Mouse (Mus musculus) CH12.LX (cell line): ENCODE measurements around the gene Erg28. TPM values are rescaled to one million over a fixed set of nuclear protein-coding genes. Genes with fewer than 3 reads are reported as not detected.

Source experiments
- DNase-seq: peaks from one replicate; pipeline ENCODE4 v3.0.0-alpha.2; 2013; ENCODE audit errors: extremely low read depth
- H3K27ac ChIP-seq: 2 replicates; pipeline ENCODE4 v1.5.1; 2012; ENCODE audit warnings: low read depth, mild to moderate bottlenecking, control low read depth, moderate library complexity; ENCODE audit not compliant: insufficient read depth
- H3K27me3 ChIP-seq: replicated peaks from 2 replicates; pipeline ENCODE3; 2012; ENCODE audit warnings: inconsistent platforms
- H3K36me3 ChIP-seq, 2 experiments: replicated peaks in 1 of 2; 2 replicates each; pipeline versions ENCODE3 to v1.6.1; 2012; ENCODE audit warnings: inconsistent platforms in 1 of 2, low read length in 1 of 2, mild to moderate bottlenecking in 1 of 2, mixed read lengths in 1 of 2, moderate library complexity in 1 of 2; ENCODE audit not compliant: control insufficient read depth in 1 of 2, insufficient read depth in 1 of 2
- H3K4me1 ChIP-seq, 2 experiments: 2 replicates each; pipeline ENCODE4 v1.6.1; 2012; ENCODE audit warnings: inconsistent platforms in 1 of 2, moderate library complexity in 1 of 2; ENCODE audit not compliant: insufficient read depth in 2 of 2, control insufficient read depth in 1 of 2
- H3K4me2 ChIP-seq: 2 replicates; pipeline ENCODE4 v1.6.1; 2012; ENCODE audit warnings: low read depth, mild to moderate bottlenecking, control low read depth; ENCODE audit not compliant: poor library complexity, insufficient read depth, severe bottlenecking
- H3K4me3 ChIP-seq, 3 experiments: fragments of 150-350 bp in 1 of 3; sonication (generic) in 1 of 3; replicated peaks in 1 of 3; 2 replicates each; pipeline versions ENCODE3 to v1.5.1; 2011 to 2012; ENCODE audit warnings: low read depth in 2 of 3, low read length in 2 of 3, mild to moderate bottlenecking in 2 of 3, moderate library complexity in 2 of 3, control low read depth in 1 of 3, improper control_type of control experiment in 1 of 3, inconsistent platforms in 1 of 3, mixed read lengths in 1 of 3; ENCODE audit not compliant: poor library complexity in 1 of 3
- H3K79me2 ChIP-seq: replicated peaks from 2 replicates; pipeline ENCODE4 v1.6.1; 2012; ENCODE audit warnings: mild to moderate bottlenecking, moderate library complexity; ENCODE audit not compliant: control insufficient read depth, poor library complexity, insufficient read depth, severe bottlenecking; ENCODE audit errors: extremely low read depth
- H3K9ac ChIP-seq: 2 replicates; pipeline ENCODE4 v1.6.1; 2012; ENCODE audit warnings: low read depth, mild to moderate bottlenecking, control low read depth, moderate library complexity; ENCODE audit not compliant: insufficient read depth
- H3K9me3 ChIP-seq: replicated peaks from 2 replicates; pipeline ENCODE3; 2012; ENCODE audit warnings: low read length, inconsistent platforms, mixed read lengths
- CHD2 ChIP-seq: IDR thresholded peaks from 2 replicates; pipeline ENCODE4 v1.6.1; 2011; ENCODE audit warnings: low read length, improper control_type of control experiment
- CTCF ChIP-seq, 2 experiments: IDR thresholded peaks in 1 of 2; conservative IDR thresholded peaks in 1 of 2; 2 replicates each; pipeline ENCODE4 v1.5.1; 2011 to 2012; ENCODE audit warnings: low read depth in 2 of 2, low read length in 2 of 2, improper control_type of control experiment in 1 of 2, inconsistent platforms in 1 of 2, mild to moderate bottlenecking in 1 of 2, moderate library complexity in 1 of 2
- ELF1 ChIP-seq: IDR thresholded peaks from 2 replicates; pipeline ENCODE4 v1.6.1; 2014; ENCODE audit warnings: low read depth, mild to moderate bottlenecking, inconsistent platforms, low read length, improper control_type of control experiment
- EP300 ChIP-seq: IDR thresholded peaks from 2 replicates; pipeline ENCODE4 v1.6.1; 2011; ENCODE audit warnings: low read length, improper control_type of control experiment
- ETS1 ChIP-seq: conservative IDR thresholded peaks from 2 replicates; pipeline ENCODE4 v1.6.1; 2012; ENCODE audit warnings: low read depth, mild to moderate bottlenecking, inconsistent platforms, low read length, improper control_type of control experiment, moderate library complexity
- GABPA ChIP-seq: IDR thresholded peaks from 2 replicates; pipeline ENCODE4 v1.6.1; 2012; ENCODE audit warnings: low read depth, low read length, improper control_type of control experiment, inconsistent platforms; ENCODE audit not compliant: insufficient replicate concordance
- HCFC1 ChIP-seq: IDR thresholded peaks from 2 replicates; pipeline ENCODE4 v1.6.1; 2012; ENCODE audit warnings: low read depth, mild to moderate bottlenecking, inconsistent platforms, low read length, improper control_type of control experiment
- IRF4 ChIP-seq: IDR thresholded peaks from 2 replicates; pipeline ENCODE4 v1.6.1; 2014; ENCODE audit warnings: low read depth, mild to moderate bottlenecking, inconsistent platforms, low read length, improper control_type of control experiment
- JUND ChIP-seq: conservative IDR thresholded peaks from 2 replicates; pipeline ENCODE4 v1.6.1; 2011; ENCODE audit warnings: low read depth, low read length, improper control_type of control experiment
- MAFK ChIP-seq: IDR thresholded peaks from 2 replicates; pipeline ENCODE4 v1.6.1; 2011; ENCODE audit warnings: low read length, improper control_type of control experiment; ENCODE audit not compliant: insufficient replicate concordance
- MAX ChIP-seq: IDR thresholded peaks from 2 replicates; pipeline ENCODE4 v1.6.1; 2011; ENCODE audit warnings: low read length, improper control_type of control experiment
- MAZ ChIP-seq: IDR thresholded peaks from 2 replicates; pipeline ENCODE4 v1.6.1; 2012; ENCODE audit warnings: low read depth, mild to moderate bottlenecking, inconsistent platforms, low read length, improper control_type of control experiment, moderate library complexity
- MEF2A ChIP-seq: IDR thresholded peaks from 2 replicates; pipeline ENCODE4 v1.6.1; 2014; ENCODE audit warnings: low read depth, mild to moderate bottlenecking, inconsistent platforms, low read length, improper control_type of control experiment, borderline replicate concordance
- MYC ChIP-seq: IDR thresholded peaks from 2 replicates; pipeline ENCODE4 v1.6.1; 2011; ENCODE audit warnings: low read depth, mild to moderate bottlenecking, improper control_type of control experiment, low read length
- NELFE ChIP-seq: IDR thresholded peaks from 2 replicates; pipeline ENCODE4 v1.6.1; 2011; ENCODE audit warnings: low read depth, low read length, improper control_type of control experiment
- NRF1 ChIP-seq: IDR thresholded peaks from 2 replicates; pipeline ENCODE4 v1.6.1; 2014; ENCODE audit warnings: low read depth, mild to moderate bottlenecking, inconsistent platforms, low read length, improper control_type of control experiment, moderate library complexity
- POLR2A ChIP-seq: IDR thresholded peaks from 2 replicates; pipeline ENCODE4 v1.6.1; 2011; ENCODE audit warnings: low read depth, mild to moderate bottlenecking, improper control_type of control experiment, low read length
- RCOR1 ChIP-seq: conservative IDR thresholded peaks from 2 replicates; pipeline ENCODE4 v1.6.1; 2012; ENCODE audit warnings: low read depth, mild to moderate bottlenecking, inconsistent platforms, low read length, improper control_type of control experiment
- SIN3A ChIP-seq: IDR thresholded peaks from 2 replicates; pipeline ENCODE4 v1.6.1; 2012; ENCODE audit warnings: low read length, improper control_type of control experiment, inconsistent platforms
- SMC3 ChIP-seq: IDR thresholded peaks from 2 replicates; pipeline ENCODE4 v1.6.1; 2011; ENCODE audit warnings: low read depth, low read length, improper control_type of control experiment
- TCF12 ChIP-seq: IDR thresholded peaks from 2 replicates; pipeline ENCODE4 v1.6.1; 2014; ENCODE audit warnings: low read depth, mild to moderate bottlenecking, inconsistent platforms, low read length, improper control_type of control experiment
- UBTF ChIP-seq: IDR thresholded peaks from 2 replicates; pipeline ENCODE4 v1.6.1; 2012; ENCODE audit warnings: low read depth, mild to moderate bottlenecking, inconsistent platforms, low read length, improper control_type of control experiment, moderate library complexity
- USF1 ChIP-seq: IDR thresholded peaks from 2 replicates; pipeline ENCODE4 v1.6.1; 2014; ENCODE audit warnings: low read depth, mild to moderate bottlenecking, inconsistent platforms, low read length, improper control_type of control experiment
- ZMIZ1 ChIP-seq: IDR thresholded peaks from 2 replicates; pipeline ENCODE4 v1.6.1; 2012; ENCODE audit warnings: low read depth, mild to moderate bottlenecking, inconsistent platforms, low read length, improper control_type of control experiment
- dilution Hi-C: fragments of 300-500 bp; cut with MboI; formaldehyde crosslinking; loops from 2 replicates; pipeline ENCODE4 v1.14.3; 2020; ENCODE audit warnings: low sequenced_read_pairs; ENCODE audit not compliant: extremely low pct_unique_long_range_greater_than_20kb, extremely low pct_ligation_motif_present
- in situ Hi-C: fragments of 300-500 bp; cut with MboI; formaldehyde crosslinking; loops from 3 replicates; pipeline ENCODE4 v1.14.3; 2019; ENCODE audit warnings: low sequenced_read_pairs, low pct_ligation_motif_present, low pct_unique_long_range_greater_than_20kb, mixed read lengths
- polyA plus RNA-seq: library from polyadenylated mRNA; unstranded; fragments of >175 nt; gene quantifications from 2 replicates; pipeline ENCODE4 v1.2.1, GENCODE M21; 2012; ENCODE audit warnings: low read depth; ENCODE audit not compliant: insufficient read length
- total RNA-seq, 2 experiments: library from RNA; depleted of rRNA; stranded (reverse); fragments of 300-350 nt in 1 of 2; fragments of >200 nt in 1 of 2; gene quantifications; 2 replicates each; pipeline ENCODE4 v1.2.3; 2012 to 2014

Erg28 gene
- total and polyA plus RNA-seq, 3 experiments, result 83.6 to 318 (median 143) TPM

- peaks cover 38 to 58% of the 10 kb centered on the region in 2 experiments for H3K36me3 ChIP-seq
Measured at GRCm38 (mm10) chr12:85810959-85811358, 13.4 kb downstream of the Erg28 start.

GRCm38 (mm10) chr12:85809726-85810125 is 14.6 kb downstream of the Erg28 start:
- DNase-seq, result no peak
- Histone ChIP-seq H3K9ac (no peak overlapping the region), H3K4me3 (no peak overlapping the region), H3K27ac (no peak overlapping the region), H3K27me3 (no peaks in the 10 kb centered on the region)
- TF ChIP-seq MEF2A (no peak), ZMIZ1 (no peak), MAZ (no peak), RCOR1 (no peak), ELF1 (no peak), MAX (no peak), GABPA (no peak), POLR2A (no peak), IRF4 (no peak), SIN3A (no peak), TCF12 (no peak), UBTF (no peak), JUND (no peak), NRF1 (no peak)
- TF ChIP-seq, all 38 proteins: peak for 0
- H3K4me1 ChIP-seq, result no peaks in the 10 kb centered on the region
- no peaks in the 10 kb centered on the region for H3K9me3 ChIP-seq
- peaks cover 29 to 46% of the 10 kb centered on the region in 2 experiments for H3K36me3 ChIP-seq
- H3K79me2 ChIP-seq, result no peaks in the 10 kb centered on the region
- in situ Hi-C loops, result no loop called here
- dilution Hi-C loops, result no loop called here
- no peak overlapping the region for H3K4me2 ChIP-seq

More at GRCm38 (mm10) chr12:85810959-85811358, 13.4 kb downstream of the Erg28 start:
- Histone ChIP-seq H3K4me3 (no peak overlapping the region), H3K27ac (no peak overlapping the region), H3K9ac (no peak overlapping the region), H3K27me3 (no peaks in the 10 kb centered on the region), H3K4me2 (no peak overlapping the region), H3K4me1 (no peaks in the 10 kb centered on the region), H3K9me3 (no peaks in the 10 kb centered on the region), H3K79me2 (no peaks in the 10 kb centered on the region)
- no peak for DNase-seq
- in situ Hi-C loops, result no loop called here
- TF ChIP-seq MYC (no peak), ETS1 (no peak), MAZ (no peak), CHD2 (no peak), SMC3 (no peak), TCF12 (no peak), CTCF (conservative IDR thresholded peaks at IDR 0.05 in 1 of 2, IDR thresholded peaks at IDR 0.05 in 1 of 2; ENCODE audit: low read depth in 2 of 2, low read length in 2 of 2) (no peak), ZMIZ1 (no peak), NELFE (no peak), EP300 (no peak), MAFK (no peak), IRF4 (no peak), USF1 (no peak), GABPA (no peak), HCFC1 (no peak), MAX (no peak)
- dilution Hi-C loops, result no loop called here
